Mouse (Mus musculus) megakaryocyte, embryonic 14.5 days (primary cell): ENCODE results near the gene Hoxb13.

Source experiments
- FLI1 ChIP-seq: IDR thresholded peaks from 2 replicates; pipeline ENCODE4 v1.6.1; 2012; ENCODE audit warnings: low read length, inconsistent platforms, mixed read lengths
- GATA1 ChIP-seq: IDR thresholded peaks from 3 replicates; pipeline ENCODE4 v1.6.1; 2012; ENCODE audit warnings: mixed read lengths, low read length, inconsistent platforms, borderline replicate concordance

GRCm38 (mm10) chr11:96175511-96175910, 18.6 kb upstream of the Hoxb13 start:
- TF ChIP-seq GATA1 (no peak), FLI1 (no peak)
